Mouse (Mus musculus): Measurements from ENCODE around the gene Pacs2. TPM values are rescaled to one million over a fixed set of nuclear protein-coding genes. Genes with fewer than 3 reads are reported as not detected.

The Pacs2 gene
- total and polyA plus RNA-seq, 3 experiments = 29.8 to 69.7 (median 62.5) TPM

GRCm38 (mm10) chr12:112994153-112994552 lies 20.2 kb upstream of the Pacs2 start:
- DNase-seq (ENCODE audit: low read depth, low spot score) = no peak
- Histone ChIP-seq H3K4me3 (ENCODE audit: control insufficient read depth in 1 of 2, insufficient read depth in 1 of 2, low read depth in 2 of 2, low read length in 2 of 2) (no peak overlapping the region), H3K27me3 (ENCODE audit: control insufficient read depth in 1 of 2, insufficient read depth in 2 of 2, low read length in 2 of 2) (no peaks in the 10 kb centered on the region), H3K9ac (ENCODE audit: control insufficient read depth, low read depth, low read length, poor library complexity, severe bottlenecking) (no peak overlapping the region), H3K4me1 (ENCODE audit: control insufficient read depth in 1 of 2, insufficient read depth in 2 of 2, low read length in 2 of 2) (peaks cover 38 to 42% of the 10 kb centered on the region in 2 experiments), H3K36me3 (ENCODE audit: control insufficient read depth in 1 of 2, insufficient read depth in 2 of 2, low read length in 2 of 2) (peaks cover 28 to 45% of the 10 kb centered on the region in 2 experiments), H3K9me3 (replicated peaks; ENCODE audit: insufficient read depth, low read length) (no peaks in the 10 kb centered on the region), H3K79me2 (ENCODE audit: control insufficient read depth, insufficient read depth, low read length, poor library complexity) (peaks cover 67% of the 10 kb centered on the region), H3K27ac (ENCODE audit: control insufficient read depth, low read depth, low read length) (no peak overlapping the region)
- TF ChIP-seq CTCF (IDR thresholded peaks at IDR 0.05 in 2 of 3, conservative IDR thresholded peaks at IDR 0.05 in 1 of 3; ENCODE audit: control insufficient read depth in 1 of 3, insufficient read depth in 1 of 3, low read depth in 2 of 3, low read length in 3 of 3, poor library complexity in 1 of 3, severe bottlenecking in 1 of 3) (no peak), GATA1 (IDR thresholded peaks at IDR 0.05; ENCODE audit: low read depth, low read length) (no peak), TBP (IDR thresholded peaks at IDR 0.05; ENCODE audit: low read depth, low read length) (0 out of 2 replicates have a peak, but pooled peaks have one; percentile 42), BHLHE40 (IDR thresholded peaks at IDR 0.05; ENCODE audit: borderline replicate concordance, low read depth, low read length) (no peak), ZNF384 (IDR thresholded peaks at IDR 0.05; ENCODE audit: low read depth, low read length) (no peak)

GRCm38 (mm10) chr12:112999569-113000293 lies 14.6 kb upstream of the Pacs2 start:
- H3K4me1 ChIP-seq (ENCODE audit: control insufficient read depth in 1 of 2, insufficient read depth in 2 of 2, low read length in 2 of 2) = peaks cover 9 to 21% of the 10 kb centered on the region in 2 experiments
- no peaks in the 10 kb centered on the region for H3K9me3 ChIP-seq (replicated peaks; ENCODE audit: insufficient read depth, low read length)
- peaks cover 10 to 20% of the 10 kb centered on the region in 2 experiments for H3K36me3 ChIP-seq (ENCODE audit: control insufficient read depth in 1 of 2, insufficient read depth in 2 of 2, low read length in 2 of 2)
- DNase-seq (ENCODE audit: low read depth, low spot score) = peak; percentile 73
- TF ChIP-seq NRF1 (IDR thresholded peaks at IDR 0.05; ENCODE audit: insufficient read depth, low read depth, low read length, poor library complexity, severe bottlenecking) = no peak
- no peak for TF ChIP-seq UBTF (IDR thresholded peaks at IDR 0.05; ENCODE audit: borderline replicate concordance, insufficient read depth, low read depth, low read length)
- peak; percentile 58; the same call in 1 of the 2 replicates for TF ChIP-seq GATA1 (IDR thresholded peaks at IDR 0.05; ENCODE audit: low read depth, low read length)
- H3K27ac ChIP-seq (ENCODE audit: control insufficient read depth, low read depth, low read length) = peak overlapping the region; percentile 95
- H3K79me2 ChIP-seq (ENCODE audit: control insufficient read depth, insufficient read depth, low read length, poor library complexity) = peaks cover 57% of the 10 kb centered on the region
- peak overlapping the region; percentile 89 for H3K9ac ChIP-seq (ENCODE audit: control insufficient read depth, low read depth, low read length, poor library complexity, severe bottlenecking)
- H3K4me3 ChIP-seq (ENCODE audit: control insufficient read depth in 1 of 2, insufficient read depth in 1 of 2, low read depth in 2 of 2, low read length in 2 of 2) = peak overlapping the region; percentile 67 to 89
- no peaks in the 10 kb centered on the region for H3K27me3 ChIP-seq (ENCODE audit: control insufficient read depth in 1 of 2, insufficient read depth in 2 of 2, low read length in 2 of 2)

DNA sequence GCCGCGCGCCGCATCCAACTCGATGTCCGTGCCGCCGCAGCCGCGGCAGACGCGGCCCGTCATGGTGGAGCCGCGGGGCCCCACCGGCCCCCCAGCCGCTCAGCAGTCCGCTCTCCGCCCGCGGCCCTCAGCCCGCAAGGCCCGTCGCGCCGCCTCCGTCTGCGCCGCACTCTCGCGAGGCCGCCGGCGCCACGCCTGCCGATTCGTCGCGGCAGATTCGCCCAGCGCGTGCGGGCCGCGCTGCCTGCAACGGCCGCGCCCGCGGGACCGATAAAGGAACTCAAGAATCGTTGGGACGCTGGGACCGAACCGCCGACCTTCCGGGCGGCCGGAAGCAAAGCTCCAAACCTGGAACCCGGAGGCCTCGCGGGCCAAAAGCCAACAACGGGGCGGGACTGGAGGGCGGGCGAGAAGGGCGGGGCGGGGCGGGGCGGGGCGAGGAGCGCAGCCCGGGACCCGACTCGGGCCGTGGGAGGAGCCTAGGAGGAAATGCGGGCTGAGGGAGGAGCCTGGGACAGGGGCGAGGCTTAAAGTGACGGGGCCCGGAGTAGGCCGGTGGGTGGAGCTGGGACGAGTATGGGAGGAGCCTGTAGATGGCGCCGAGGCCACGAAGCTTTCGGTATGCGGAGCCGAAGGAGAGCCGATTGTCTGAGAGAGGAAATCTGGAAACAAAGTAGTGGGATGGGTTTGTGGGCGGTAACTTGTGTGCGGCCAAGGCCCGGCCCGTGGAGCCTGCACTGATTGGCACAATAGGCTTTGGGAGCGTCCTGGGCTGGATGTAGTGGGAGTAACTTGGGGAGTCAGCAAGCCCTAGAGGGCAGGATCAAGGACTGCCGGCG lies 13.8 kb upstream of the Pacs2 start, which contains the start of gene Brf1:
Brf1 (minus strand) TSS at position 411 of the 839 bp plus-strand sequence.
- Histone ChIP-seq H3K4me3 (ENCODE audit: control insufficient read depth in 1 of 2, insufficient read depth in 1 of 2, low read depth in 2 of 2, low read length in 2 of 2) (peak within 1 kb of the TSS; percentile 79 to 89), H3K27ac (ENCODE audit: control insufficient read depth, low read depth, low read length) (peak within 1 kb of the TSS; percentile 95), H3K9me3 (replicated peaks; ENCODE audit: insufficient read depth, low read length) (no peaks in the 10 kb centered on the region), H3K36me3 (ENCODE audit: control insufficient read depth in 1 of 2, insufficient read depth in 2 of 2, low read length in 2 of 2) (peaks cover 10 to 20% of the 10 kb centered on the region in 2 experiments), H3K4me1 (ENCODE audit: control insufficient read depth in 1 of 2, insufficient read depth in 2 of 2, low read length in 2 of 2) (peaks cover 9 to 21% of the 10 kb centered on the region in 2 experiments), H3K9ac (ENCODE audit: control insufficient read depth, low read depth, low read length, poor library complexity, severe bottlenecking) (peak within 1 kb of the TSS; percentile 89), H3K79me2 (ENCODE audit: control insufficient read depth, insufficient read depth, low read length, poor library complexity) (peaks cover 49% of the 10 kb centered on the region), H3K27me3 (ENCODE audit: control insufficient read depth in 1 of 2, insufficient read depth in 2 of 2, low read length in 2 of 2) (no peaks in the 10 kb centered on the region)
- peak; percentile 100 for DNase-seq (ENCODE audit: low read depth, low spot score)
- TF ChIP-seq KAT2A (conservative IDR thresholded peaks at IDR 0.05; ENCODE audit: low read depth, low read length) = no peak
- TF ChIP-seq SIN3A (IDR thresholded peaks at IDR 0.05; ENCODE audit: low read length) = no peak
- TF ChIP-seq SMC3 (IDR thresholded peaks at IDR 0.05; ENCODE audit: low read depth, low read length) = no peak
- TF ChIP-seq GABPA (IDR thresholded peaks at IDR 0.05; ENCODE audit: low read depth, low read length) = no peak
- TF ChIP-seq POLR2AphosphoS2 (IDR thresholded peaks at IDR 0.05; ENCODE audit: low read length) = no peak
- 0 out of 2 replicates have a peak, but pooled peaks have one; percentile 91 for TF ChIP-seq UBTF (IDR thresholded peaks at IDR 0.05; ENCODE audit: borderline replicate concordance, insufficient read depth, low read depth, low read length)
- TF ChIP-seq POLR2A (IDR thresholded peaks at IDR 0.05; ENCODE audit: control insufficient read depth in 1 of 2, insufficient read depth in 1 of 2, low read depth in 1 of 2, low read length in 2 of 2, poor library complexity in 1 of 2) = peak in 1 of 2 experiments; percentile 82; a peak in 2 of 4 replicates
- TF ChIP-seq E2F4 (IDR thresholded peaks at IDR 0.05; ENCODE audit: borderline replicate concordance, low read depth, low read length) = no peak
- no peak for TF ChIP-seq MXI1 (IDR thresholded peaks at IDR 0.05; ENCODE audit: low read depth, low read length)
- no peak for TF ChIP-seq MAX (IDR thresholded peaks at IDR 0.05; ENCODE audit: low read length)
- TF ChIP-seq MAZ (IDR thresholded peaks at IDR 0.05; ENCODE audit: low read depth, low read length) = no peak
- no peak for TF ChIP-seq MAFK (IDR thresholded peaks at IDR 0.05; ENCODE audit: borderline replicate concordance, low read depth, low read length)
- TF ChIP-seq BHLHE40 (IDR thresholded peaks at IDR 0.05; ENCODE audit: borderline replicate concordance, low read depth, low read length) = no peak
- TF ChIP-seq RCOR1 (IDR thresholded peaks at IDR 0.05; ENCODE audit: low read depth, low read length) = no peak
- TF ChIP-seq ZMIZ1 (IDR thresholded peaks at IDR 0.05; ENCODE audit: low read depth, low read length) = no peak
- TF ChIP-seq JUND (IDR thresholded peaks at IDR 0.05; ENCODE audit: low read depth, low read length) = no peak
- TF ChIP-seq ZKSCAN1 (IDR thresholded peaks at IDR 0.05; ENCODE audit: low read depth, low read length) = no peak

Measured in MEL (cell line).